Mouse (Mus musculus) embryonic fibroblast, embryonic 13.5 days (primary cell): Measurements from ENCODE around the gene Nabp1.

ENCODE experiments used
- CTCF ChIP-seq: IDR thresholded peaks from 2 replicates; pipeline ENCODE4 v1.5.1; 2011; ENCODE audit warnings: mild to moderate bottlenecking, control low read depth, low read length, moderate library complexity, borderline replicate concordance; ENCODE audit not compliant: insufficient read depth
- POLR2A ChIP-seq: IDR thresholded peaks from 2 replicates; pipeline ENCODE4 v1.6.1; 2011; ENCODE audit warnings: low read depth, mild to moderate bottlenecking, control low read depth, low read length, moderate library complexity

DNA sequence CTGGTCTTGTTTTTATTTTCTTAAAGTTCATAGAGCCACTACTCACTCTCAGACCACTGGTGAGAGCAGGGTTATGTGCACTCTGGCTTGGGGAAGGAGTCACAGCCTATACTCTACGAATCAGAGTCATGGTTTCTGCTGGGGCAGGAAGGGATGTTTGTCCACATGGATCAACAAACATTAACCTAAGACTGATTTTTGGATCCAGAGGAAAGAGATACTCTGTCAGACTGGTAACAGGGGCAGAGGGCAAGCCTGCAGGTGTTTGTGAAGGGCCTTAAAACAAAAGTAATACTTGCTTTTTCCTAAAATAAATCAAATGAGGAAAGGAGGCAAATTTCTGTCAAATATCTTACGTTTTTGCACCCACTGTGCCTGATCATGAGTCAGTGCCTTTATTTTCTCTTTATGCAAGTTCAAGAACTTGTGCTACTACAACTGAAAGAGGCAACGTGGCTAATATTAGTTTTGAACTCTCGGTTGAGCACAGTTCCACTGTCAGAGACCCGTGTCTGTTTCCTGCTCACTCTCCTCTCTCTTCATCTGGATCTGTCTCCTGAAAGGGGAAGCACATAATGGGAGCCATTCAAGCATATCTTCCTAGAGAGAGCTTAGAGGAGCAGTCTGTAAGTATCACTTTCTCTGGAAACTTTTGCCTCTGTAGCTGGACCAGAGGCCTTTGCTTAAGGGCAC, 32.9 kb downstream of the Nabp1 start:
- TF ChIP-seq POLR2A (no peak), CTCF (no peak)
